Mouse (Mus musculus): ENCODE measurements at regions not wholly inside any gene's neighbourhood (a gene's known extent, or its start where the extent isn't known, plus 50 kb on each side); places are given as distances from the start of the nearest gene placed in this dataset.

- H3K27me3 ChIP-seq (ENCODE audit: control insufficient read depth, insufficient read depth, low read length): no peaks in the 10 kb centered on the region
- H3K4me3 ChIP-seq (ENCODE audit: low read depth, low read length): no peak overlapping the region
- TF ChIP-seq POLR2A (IDR thresholded peaks at IDR 0.05; ENCODE audit: low read depth, low read length) (no peak), CTCF (IDR thresholded peaks at IDR 0.05; ENCODE audit: extremely low read depth, insufficient read length, insufficient replicate concordance, low read depth, low read length) (no peak)
- no peaks in the 10 kb centered on the region for H3K36me3 ChIP-seq (ENCODE audit: control insufficient read depth, insufficient read depth, low read length)
- H3K4me1 ChIP-seq (ENCODE audit: control insufficient read depth, insufficient read depth, insufficient read length, low read length): no peaks in the 10 kb centered on the region
- H3K27ac ChIP-seq (ENCODE audit: insufficient read depth, low read depth, low read length): no peak overlapping the region
- 77% methylated on average over 3 of the region's 3 CpGs for WGBS
Measured at GRCm38 (mm10) chr2:78994800-78995555, 127.1 kb downstream of the Ube2e3 start.

GRCm38 (mm10) chr2:78998637-78999036, 130.7 kb downstream of the Ube2e3 start:
- H3K27me3 ChIP-seq (ENCODE audit: control insufficient read depth, insufficient read depth, low read length): no peaks in the 10 kb centered on the region
- TF ChIP-seq CTCF (IDR thresholded peaks at IDR 0.05; ENCODE audit: extremely low read depth, insufficient read length, insufficient replicate concordance, low read depth, low read length) (no peak), POLR2A (IDR thresholded peaks at IDR 0.05; ENCODE audit: low read depth, low read length) (no peak)
- WGBS: 97% methylated on average over 8 of the region's 8 CpGs
- no peak overlapping the region for H3K4me3 ChIP-seq (ENCODE audit: low read depth, low read length)
- no peaks in the 10 kb centered on the region for H3K4me1 ChIP-seq (ENCODE audit: control insufficient read depth, insufficient read depth, insufficient read length, low read length)
- no peak overlapping the region for H3K27ac ChIP-seq (ENCODE audit: insufficient read depth, low read depth, low read length)
- H3K36me3 ChIP-seq (ENCODE audit: control insufficient read depth, insufficient read depth, low read length): no peaks in the 10 kb centered on the region

DNA sequence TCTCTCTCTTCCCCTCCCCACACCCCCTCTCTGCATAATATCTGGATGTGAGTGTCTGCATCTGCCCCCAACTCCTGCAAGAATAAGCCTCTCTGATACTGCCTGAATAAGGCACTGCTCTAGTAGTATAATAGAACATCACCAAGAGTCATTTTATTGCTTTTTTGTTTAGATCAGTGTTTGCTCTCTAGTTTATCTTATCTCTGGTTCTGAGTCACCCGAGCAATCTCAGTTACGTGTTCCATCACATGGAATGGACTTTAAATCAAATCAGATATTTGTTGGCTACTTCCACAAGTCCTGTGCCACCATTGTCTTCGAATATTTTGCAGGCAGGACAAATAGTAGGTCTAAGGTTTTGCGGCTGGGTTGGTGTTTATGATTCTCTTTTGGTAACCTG, 131.5 kb downstream of the Ube2e3 start:
- H3K4me3 ChIP-seq (ENCODE audit: low read depth, low read length): no peak overlapping the region
- H3K27me3 ChIP-seq (ENCODE audit: control insufficient read depth, insufficient read depth, low read length): no peaks in the 10 kb centered on the region
- no peaks in the 10 kb centered on the region for H3K4me1 ChIP-seq (ENCODE audit: control insufficient read depth, insufficient read depth, insufficient read length, low read length)
- TF ChIP-seq POLR2A (IDR thresholded peaks at IDR 0.05; ENCODE audit: low read depth, low read length) (no peak), CTCF (IDR thresholded peaks at IDR 0.05; ENCODE audit: extremely low read depth, insufficient read length, insufficient replicate concordance, low read depth, low read length) (no peak)
- no peaks in the 10 kb centered on the region for H3K36me3 ChIP-seq (ENCODE audit: control insufficient read depth, insufficient read depth, low read length)
- H3K27ac ChIP-seq (ENCODE audit: insufficient read depth, low read depth, low read length): no peak overlapping the region
- WGBS: 27% methylated on average over 4 of the region's 4 CpGs

GRCm38 (mm10) chr2:79004862-79005261, 136.9 kb downstream of the Ube2e3 start:
- Histone ChIP-seq H3K27me3 (ENCODE audit: control insufficient read depth, insufficient read depth, low read length) (no peaks in the 10 kb centered on the region), H3K4me3 (ENCODE audit: low read depth, low read length) (no peak overlapping the region), H3K36me3 (ENCODE audit: control insufficient read depth, insufficient read depth, low read length) (no peaks in the 10 kb centered on the region), H3K27ac (ENCODE audit: insufficient read depth, low read depth, low read length) (no peak overlapping the region), H3K4me1 (ENCODE audit: control insufficient read depth, insufficient read depth, insufficient read length, low read length) (no peaks in the 10 kb centered on the region)
- TF ChIP-seq POLR2A (IDR thresholded peaks at IDR 0.05; ENCODE audit: low read depth, low read length): no peak
- TF ChIP-seq CTCF (IDR thresholded peaks at IDR 0.05; ENCODE audit: extremely low read depth, insufficient read length, insufficient replicate concordance, low read depth, low read length): no peak
- 33% methylated on average over 1 of the region's 1 CpGs for WGBS

DNA sequence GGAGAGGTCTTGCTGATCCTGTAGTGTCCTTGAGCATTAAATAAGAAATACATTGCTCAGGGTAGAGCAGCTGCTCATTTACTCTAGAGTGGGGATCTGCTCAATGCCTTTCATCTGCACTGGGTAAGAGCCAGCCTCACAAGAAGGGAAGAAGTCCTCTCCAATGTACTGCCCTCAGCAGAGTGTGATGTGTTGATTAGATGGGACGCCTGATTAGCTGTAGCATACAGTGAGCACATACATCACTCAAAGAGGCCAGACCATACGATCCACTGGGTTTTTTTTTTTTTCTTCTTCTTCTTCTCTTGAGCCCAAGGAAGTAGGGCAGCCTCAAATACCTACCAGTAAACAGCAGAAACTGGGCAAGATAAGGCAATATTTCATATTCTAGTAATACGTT, 140.7 kb downstream of the Ube2e3 start:
- WGBS: 83% methylated on average over 3 of the region's 3 CpGs
- no peaks in the 10 kb centered on the region for H3K27me3 ChIP-seq (ENCODE audit: control insufficient read depth, insufficient read depth, low read length)
- no peaks in the 10 kb centered on the region for H3K36me3 ChIP-seq (ENCODE audit: control insufficient read depth, insufficient read depth, low read length)
- H3K4me3 ChIP-seq (ENCODE audit: low read depth, low read length): no peak overlapping the region
- TF ChIP-seq POLR2A (IDR thresholded peaks at IDR 0.05; ENCODE audit: low read depth, low read length) (no peak), CTCF (IDR thresholded peaks at IDR 0.05; ENCODE audit: extremely low read depth, insufficient read length, insufficient replicate concordance, low read depth, low read length) (no peak)
- H3K27ac ChIP-seq (ENCODE audit: insufficient read depth, low read depth, low read length): no peak overlapping the region
- no peaks in the 10 kb centered on the region for H3K4me1 ChIP-seq (ENCODE audit: control insufficient read depth, insufficient read depth, insufficient read length, low read length)

DNA sequence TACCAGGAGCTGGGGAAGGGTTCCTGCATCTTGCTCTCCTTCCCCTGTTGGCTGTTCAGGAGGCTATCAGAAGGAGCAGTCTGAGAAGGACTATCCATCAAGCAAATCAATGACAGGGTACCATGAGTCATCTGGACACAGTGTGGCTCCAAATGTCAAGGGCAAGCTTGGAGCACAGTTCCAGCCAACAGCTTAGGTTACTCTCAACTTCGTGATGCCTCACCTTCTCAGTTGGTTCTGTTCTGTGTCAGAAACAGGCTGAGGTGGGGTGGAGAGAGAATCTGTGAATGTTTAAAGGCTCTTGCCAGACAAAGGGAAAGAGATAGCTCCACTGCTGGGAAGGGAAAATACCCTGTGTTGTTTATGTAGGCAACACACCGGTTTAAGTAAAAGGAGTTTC, 141.9 kb downstream of the Ube2e3 start:
- 58% methylated on average over 2 of the region's 2 CpGs for WGBS
- Histone ChIP-seq H3K4me1 (ENCODE audit: control insufficient read depth, insufficient read depth, insufficient read length, low read length) (no peaks in the 10 kb centered on the region), H3K27ac (ENCODE audit: insufficient read depth, low read depth, low read length) (no peak overlapping the region), H3K27me3 (ENCODE audit: control insufficient read depth, insufficient read depth, low read length) (no peaks in the 10 kb centered on the region), H3K4me3 (ENCODE audit: low read depth, low read length) (no peak overlapping the region), H3K36me3 (ENCODE audit: control insufficient read depth, insufficient read depth, low read length) (no peaks in the 10 kb centered on the region)
- TF ChIP-seq POLR2A (IDR thresholded peaks at IDR 0.05; ENCODE audit: low read depth, low read length) (no peak), CTCF (IDR thresholded peaks at IDR 0.05; ENCODE audit: extremely low read depth, insufficient read length, insufficient replicate concordance, low read depth, low read length) (no peak)

GRCm38 (mm10) chr2:79010273-79010672, 142.3 kb downstream of the Ube2e3 start:
- no peaks in the 10 kb centered on the region for H3K27me3 ChIP-seq (ENCODE audit: control insufficient read depth, insufficient read depth, low read length)
- TF ChIP-seq POLR2A (IDR thresholded peaks at IDR 0.05; ENCODE audit: low read depth, low read length): no peak
- no peak for TF ChIP-seq CTCF (IDR thresholded peaks at IDR 0.05; ENCODE audit: extremely low read depth, insufficient read length, insufficient replicate concordance, low read depth, low read length)
- no peak overlapping the region for H3K4me3 ChIP-seq (ENCODE audit: low read depth, low read length)
- H3K27ac ChIP-seq (ENCODE audit: insufficient read depth, low read depth, low read length): no peak overlapping the region
- H3K4me1 ChIP-seq (ENCODE audit: control insufficient read depth, insufficient read depth, insufficient read length, low read length): no peaks in the 10 kb centered on the region
- H3K36me3 ChIP-seq (ENCODE audit: control insufficient read depth, insufficient read depth, low read length): no peaks in the 10 kb centered on the region
- 67% methylated on average over 2 of the region's 2 CpGs for WGBS

Measured in small intestine, adult 2 months (tissue).